Mouse (Mus musculus) adrenal gland (tissue): ENCODE results near the gene Psma2.

Source experiments
- intact Hi-C: fragments of 180-260 bp; cut with DNase I; formaldehyde crosslinking; loops from one replicate; pipeline ENCODE4 v1.15.1; 2025
- long read RNA-seq, 2 experiments: library from polyadenylated mRNA; unstranded; transcript quantifications; one replicate each; pipeline ENCODE4 v2.0.0; 2020; ENCODE audit warnings: borderline replicate concordance in 1 of 2; ENCODE audit not compliant: insufficient replicate concordance in 1 of 2

Psma2 gene
- long read RNA-seq, experiment 1, transcript Psma2-201 (8 exons, 2,911 nt) = major isoform, 301 of 315 reads
- long read RNA-seq, experiment 1, partial matches to known transcripts = 11 of 315 reads
- long read RNA-seq, experiment 1, other reads (novel, unspliced or antisense) = 3 of 315 reads
- long read RNA-seq, experiment 2, transcript Psma2-201 (8 exons, 2,911 nt) = major isoform, 282 of 299 reads
- long read RNA-seq, experiment 2, partial matches to known transcripts = 17 of 299 reads
- long read RNA-seq, experiment 2, other reads (novel, unspliced or antisense) = 0 of 299 reads

DNA sequence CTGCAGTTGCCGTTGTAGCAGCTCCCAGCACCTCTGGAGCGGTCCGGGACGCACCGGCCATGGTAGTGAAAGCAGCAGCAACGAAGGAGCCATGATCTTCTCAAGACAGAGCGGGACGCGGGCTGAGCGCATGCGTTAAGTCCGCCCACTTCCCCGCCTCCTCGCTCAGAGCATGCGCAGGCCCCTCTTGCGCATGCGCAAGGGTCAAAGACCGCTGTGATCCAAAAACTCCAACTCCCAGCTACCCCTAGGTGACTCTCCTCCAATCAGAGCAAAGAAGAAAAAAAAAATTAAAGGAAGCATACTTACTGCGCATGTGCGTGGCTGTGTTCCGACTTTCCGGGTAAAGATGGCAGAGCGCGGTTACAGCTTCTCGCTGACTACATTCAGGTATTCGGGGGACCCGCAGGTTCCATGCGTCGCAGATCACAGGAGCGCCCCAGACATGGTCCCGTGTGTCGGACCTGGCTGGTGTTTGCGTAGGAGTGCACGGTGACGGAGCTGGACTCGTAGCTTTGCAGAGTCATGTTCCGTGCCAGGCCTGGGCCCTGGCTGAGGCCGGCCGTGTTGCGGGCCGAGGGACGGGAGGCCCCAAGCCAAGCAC lies at the start of gene Psma2, which contains the start of gene Mrpl32:
TSS of gene Psma2 (plus strand) at position 315 of the 604 bp plus-strand sequence.
TSS of gene Mrpl32 (minus strand) at position 240 of the 604 bp plus-strand sequence.
- intact Hi-C loops = no loop called here

DNA sequence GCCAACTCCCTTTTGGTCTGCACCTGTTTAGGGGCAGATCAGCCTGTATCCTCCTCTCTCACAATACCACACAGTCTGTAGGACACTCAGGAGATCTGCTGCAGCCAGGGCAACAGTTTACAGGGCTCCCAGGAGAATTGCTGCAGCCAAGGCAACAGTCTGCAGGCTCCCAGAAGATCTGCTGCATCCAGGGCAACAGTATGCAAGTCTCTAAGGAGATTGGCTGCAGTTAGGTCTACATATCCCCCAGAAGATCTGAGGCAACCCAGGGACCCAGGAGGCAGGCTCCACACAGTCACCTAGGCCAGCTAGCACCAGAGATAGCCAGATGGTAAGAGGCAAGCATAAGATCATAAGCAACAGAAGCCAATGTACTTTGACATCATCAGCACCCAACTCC lies 38.9 kb upstream of the Psma2 start:
- intact Hi-C loops = no loop called here

DNA sequence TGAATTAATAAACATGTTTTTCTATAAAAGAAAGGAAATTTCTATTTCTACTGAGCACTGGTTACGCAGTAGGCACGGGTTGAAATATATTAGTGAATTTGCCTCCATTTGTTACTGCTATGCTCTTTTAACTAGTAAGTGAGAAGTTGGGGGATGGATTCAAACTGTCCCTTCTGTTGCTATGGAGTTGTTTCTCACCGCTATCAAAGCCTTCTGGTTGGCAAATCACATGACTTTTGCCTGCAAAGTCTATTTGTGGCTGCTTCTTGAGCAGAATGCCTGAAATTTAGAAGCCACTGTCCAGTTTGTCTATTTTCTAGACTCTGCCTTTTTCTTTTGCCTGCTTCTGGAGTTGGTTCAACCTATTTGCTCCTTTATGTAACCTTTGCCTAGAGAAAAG lies 32.6 kb upstream of the Psma2 start:
- intact Hi-C loops = no loop called here

DNA sequence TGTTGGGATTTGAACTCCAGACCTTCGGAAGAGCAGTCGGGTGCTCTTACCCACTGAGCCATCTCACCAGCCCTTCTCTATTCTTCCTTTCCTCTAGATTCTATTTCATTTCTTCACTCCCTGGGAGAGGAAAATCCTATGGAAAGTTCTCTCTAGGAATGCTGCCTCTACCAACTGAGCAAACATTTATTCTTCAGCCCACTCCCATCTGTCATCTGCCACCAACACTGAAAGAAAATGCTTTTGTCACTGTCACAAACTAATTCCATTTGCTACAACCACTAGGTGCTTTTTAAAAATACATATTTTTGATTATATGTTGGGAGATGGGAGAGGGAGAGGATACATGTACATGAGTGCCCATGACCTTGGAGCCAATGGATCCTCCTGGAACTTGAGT lies 10.3 kb upstream of the Psma2 start:
- intact Hi-C loops = loop anchor here (10.0 kb wide), 1 partner anchor 708 kb away; no protein-coding TSS in a partner anchor

DNA sequence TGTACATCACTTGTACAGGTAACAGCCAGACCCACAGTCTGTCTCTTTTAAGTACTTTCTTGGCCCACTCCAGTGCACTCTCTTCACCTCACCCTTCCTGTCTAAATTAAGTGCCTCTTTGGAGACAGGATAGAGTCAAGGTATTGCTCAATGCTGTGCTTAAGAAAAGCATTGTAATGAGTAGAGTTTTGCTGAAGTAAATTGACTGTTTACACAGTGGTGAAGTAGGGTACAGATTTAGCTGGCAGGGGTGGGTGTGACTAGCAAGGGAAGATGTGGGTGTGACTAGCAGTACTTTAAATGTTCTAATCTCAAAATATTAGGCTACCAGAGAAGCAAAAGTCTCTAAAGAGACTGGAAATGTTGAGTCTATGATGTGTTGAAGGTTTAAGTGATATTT lies 5.4 kb upstream of the Psma2 start:
- intact Hi-C loops = loop anchor here (10.0 kb wide), 1 partner anchor 713 kb away; no protein-coding TSS in a partner anchor

DNA sequence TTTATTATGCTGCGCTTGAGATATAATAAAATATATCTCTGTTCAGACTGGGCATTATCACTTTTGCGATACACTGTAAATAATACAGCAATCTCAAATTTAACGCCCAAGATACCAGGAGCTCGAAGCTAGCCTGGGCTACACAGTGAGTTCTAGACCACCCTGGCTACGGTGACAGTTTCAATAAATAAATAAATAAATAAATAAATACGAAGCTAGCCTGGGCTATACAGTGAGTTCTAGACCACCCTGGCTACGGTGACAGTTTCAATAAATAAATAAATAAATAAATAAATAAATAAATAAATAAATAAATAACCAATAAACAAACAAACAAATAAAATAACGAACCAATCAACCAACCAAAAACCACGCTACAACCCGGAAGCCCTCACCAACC lies 577 bp upstream of the Psma2 start:
- intact Hi-C loops = no loop called here

DNA sequence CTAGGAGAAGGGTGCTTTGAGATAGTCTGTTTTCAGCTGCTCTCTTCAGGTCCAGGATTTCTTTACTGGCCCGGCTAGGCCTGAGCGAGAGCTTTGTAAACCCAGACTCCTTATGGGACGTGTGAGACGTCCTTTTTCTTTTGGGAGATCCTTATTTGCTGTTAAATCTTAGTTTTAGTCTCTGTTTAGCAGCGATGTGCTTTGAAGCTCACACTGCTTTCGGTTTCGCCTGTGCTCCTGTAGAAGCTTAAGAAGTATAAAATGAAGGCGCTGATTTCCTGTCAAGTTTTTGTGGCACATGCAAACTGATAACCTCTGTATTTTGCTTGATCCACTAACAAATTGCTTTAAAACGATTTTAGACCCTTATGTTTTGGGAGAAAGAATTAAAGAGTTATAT lies 513 bp downstream of the Psma2 start:
- intact Hi-C loops = no loop called here

DNA sequence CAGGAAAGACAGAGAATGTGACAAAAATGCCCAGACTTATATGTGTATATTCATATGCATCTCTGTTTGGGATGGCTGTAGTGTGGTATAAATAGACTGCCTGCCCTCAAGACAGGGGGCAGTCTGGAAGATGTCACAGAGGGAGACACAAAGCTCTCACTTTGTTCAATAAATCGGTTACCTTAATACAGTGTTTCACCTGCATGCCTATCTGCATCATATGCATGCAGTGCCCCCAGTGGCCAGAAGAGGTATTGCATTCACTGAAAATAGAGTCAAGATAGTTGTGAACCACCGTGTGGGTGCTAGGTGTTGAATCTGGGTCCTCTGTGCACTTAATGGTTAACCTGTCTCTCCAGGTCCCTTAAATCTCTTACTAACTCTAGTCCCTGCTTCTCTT lies 5.7 kb downstream of the Psma2 start:
- intact Hi-C loops = no loop called here

DNA sequence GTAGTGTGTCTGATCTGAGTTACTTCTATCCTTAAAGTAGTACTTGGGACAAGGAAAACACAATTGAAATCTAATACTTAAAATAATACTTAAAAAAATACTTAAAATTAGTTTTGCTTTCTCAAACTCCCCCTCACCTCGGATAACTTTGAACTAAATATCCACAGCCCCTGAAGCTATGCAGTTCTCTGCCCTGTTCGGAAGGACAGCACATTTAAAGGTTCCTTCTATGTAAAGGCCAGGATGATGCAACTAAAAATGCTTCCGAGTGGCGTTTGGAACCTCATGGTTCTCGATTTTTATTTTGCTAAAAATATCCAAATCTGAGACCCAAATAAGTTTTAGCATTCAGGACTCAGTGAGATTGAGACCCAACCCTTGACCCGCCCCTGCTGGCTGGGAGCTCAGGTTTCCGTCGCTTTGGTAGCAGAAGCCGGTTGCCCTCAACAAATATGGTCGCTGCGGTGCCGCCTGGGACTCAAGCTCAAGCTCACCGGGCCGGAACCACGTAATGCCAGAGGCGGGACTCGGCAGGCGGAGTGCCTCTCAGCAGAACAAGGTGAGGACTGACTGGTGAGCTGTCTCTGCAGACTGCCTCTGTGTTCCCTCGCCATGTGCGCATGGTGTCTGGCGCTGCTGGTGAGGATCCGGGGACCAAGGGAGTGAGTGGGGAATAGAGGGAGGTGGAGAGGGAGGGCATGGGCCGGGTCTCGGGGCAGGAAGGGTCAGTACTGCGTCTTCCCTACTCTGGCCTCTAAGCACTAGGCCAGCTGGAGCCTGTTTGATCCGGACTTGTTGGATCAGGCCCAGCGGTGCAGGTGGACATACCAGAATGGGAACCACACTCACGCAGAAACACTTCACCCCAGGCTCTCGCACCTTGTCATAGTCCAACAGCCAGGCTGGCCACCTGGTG lies 16.9 kb downstream of the Psma2 start, which contains the start of gene AW209491:
TSS of gene AW209491 (plus strand) at position 429 of the 916 bp plus-strand sequence.
- intact Hi-C loops = loop anchor here (10.0 kb wide), 1 partner anchor 675 kb away; the partner anchor contains the start of gene B3galnt2

DNA sequence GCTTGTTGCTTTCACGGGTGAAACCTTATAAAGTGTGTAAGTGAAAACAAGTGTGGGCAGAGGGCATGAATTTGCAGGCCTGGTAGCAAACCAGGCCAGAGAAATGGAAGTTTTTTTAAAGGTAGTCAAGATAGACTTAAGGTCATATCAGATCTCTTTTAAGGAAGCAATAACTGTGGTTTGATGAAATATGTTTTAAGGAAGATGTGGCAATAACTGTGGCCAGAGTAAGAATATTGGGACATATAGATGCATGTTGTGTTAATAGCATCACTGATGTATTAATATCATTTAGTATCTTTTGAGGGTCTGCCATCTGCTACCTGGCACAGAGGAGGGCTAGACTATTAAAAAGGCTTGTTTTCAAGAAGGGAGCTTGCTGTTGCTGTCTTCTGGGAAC lies 27.0 kb downstream of the Psma2 start:
- intact Hi-C loops = loop anchor here (10.0 kb wide), 1 partner anchor 685 kb away; the partner anchor contains the start of gene B3galnt2

DNA sequence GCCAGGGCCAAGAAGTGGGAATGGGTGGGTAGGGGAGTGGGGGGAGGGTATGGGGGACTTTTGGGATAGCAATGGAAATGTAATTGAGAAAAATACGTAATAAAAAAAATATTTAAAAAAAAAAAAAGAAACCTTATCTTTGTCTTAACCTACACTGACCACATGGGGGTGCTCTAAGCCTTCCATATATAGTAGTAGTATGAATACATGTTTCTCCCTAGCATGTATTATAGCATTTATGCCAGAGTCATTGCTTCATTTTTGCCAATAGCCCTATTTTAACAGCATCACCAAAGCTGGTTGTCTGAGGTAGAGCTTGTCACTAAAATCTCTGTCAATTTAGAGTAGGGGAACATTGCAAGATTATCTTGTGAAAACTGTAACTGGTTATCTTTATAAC lies 36.3 kb downstream of the Psma2 start:
- intact Hi-C loops = loop anchor here (5.0 kb wide), 1 partner anchor 1108 kb away; no protein-coding TSS in a partner anchor

DNA sequence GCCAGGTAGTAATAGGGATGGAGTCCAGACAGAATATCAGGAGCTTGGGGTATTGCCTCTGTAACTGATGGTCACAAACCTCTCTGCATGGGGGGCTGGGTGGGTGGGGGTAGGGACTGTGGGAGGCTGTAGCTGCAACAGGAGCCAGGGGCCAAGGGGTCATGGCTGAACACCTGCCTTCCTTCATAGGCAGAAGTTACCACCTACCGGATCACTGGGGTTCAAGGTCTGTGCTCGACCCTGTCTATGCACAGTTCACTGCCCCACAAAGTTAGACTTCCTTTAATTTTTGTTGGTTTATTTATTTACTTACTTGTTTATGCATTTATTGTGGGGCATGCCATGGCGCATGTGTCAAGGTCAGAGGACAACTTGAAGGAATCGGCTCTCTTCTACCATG lies 54.1 kb downstream of the Psma2 start:
- intact Hi-C loops = no loop called here

DNA sequence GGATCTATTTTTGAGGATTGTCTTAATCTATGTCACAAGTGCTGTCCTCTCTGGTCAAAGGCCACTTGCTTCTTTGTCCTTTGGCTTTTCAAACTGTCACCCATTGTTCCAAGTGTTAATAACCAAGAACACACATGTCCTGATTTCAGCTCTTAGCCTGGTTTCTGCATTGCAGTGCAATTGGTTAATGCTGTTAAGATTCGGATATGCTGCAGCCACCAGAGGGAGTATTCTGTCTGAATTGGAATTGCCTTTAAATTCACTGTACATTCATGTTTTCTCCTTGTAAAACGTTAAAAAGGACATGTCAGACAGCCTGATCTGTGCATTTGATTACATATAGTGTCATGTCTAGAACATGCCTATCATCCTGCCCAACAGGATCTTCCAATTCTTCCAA lies 57.3 kb downstream of the Psma2 start:
- intact Hi-C loops = no loop called here

DNA sequence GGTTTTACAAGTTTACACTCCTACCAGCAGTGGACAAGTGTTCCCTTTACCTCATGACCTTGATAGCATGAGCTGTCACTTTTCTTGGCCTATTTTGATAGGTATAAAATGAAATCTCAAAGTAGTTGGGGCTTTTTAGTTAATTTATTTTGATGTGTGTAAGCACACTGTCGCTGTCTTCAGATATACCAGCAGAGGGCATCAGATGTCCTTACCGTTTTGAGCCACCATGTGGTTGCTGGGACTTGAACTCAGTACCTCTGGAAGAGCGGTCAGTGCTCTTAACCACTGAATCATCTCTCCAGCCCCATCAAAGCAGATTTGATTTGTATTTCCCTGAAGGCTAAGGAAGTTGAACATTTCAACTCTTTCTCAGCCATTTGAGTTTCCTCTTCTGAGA lies 75.9 kb downstream of the Psma2 start:
- intact Hi-C loops = no loop called here

DNA sequence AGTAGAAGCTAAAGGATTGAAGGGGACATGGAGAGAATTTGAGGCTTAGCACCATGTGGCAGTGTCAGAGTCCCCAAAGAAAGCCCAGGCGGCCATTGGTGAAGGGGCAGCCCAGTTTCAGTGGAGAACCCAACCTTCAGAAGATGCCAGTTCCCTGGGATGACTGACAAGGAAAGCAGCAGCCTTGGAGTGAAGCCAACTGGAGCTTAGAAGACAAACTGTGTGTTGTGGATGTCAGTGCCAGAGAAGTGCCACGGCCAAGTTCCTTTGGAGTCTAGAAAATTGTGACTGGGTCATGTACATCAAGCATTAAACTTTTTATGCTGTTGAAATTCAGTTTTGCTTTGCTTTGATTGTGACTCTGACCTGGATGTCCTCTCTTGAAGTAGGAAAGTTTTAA lies 103.8 kb downstream of the Psma2 start:
- intact Hi-C loops = no loop called here

DNA sequence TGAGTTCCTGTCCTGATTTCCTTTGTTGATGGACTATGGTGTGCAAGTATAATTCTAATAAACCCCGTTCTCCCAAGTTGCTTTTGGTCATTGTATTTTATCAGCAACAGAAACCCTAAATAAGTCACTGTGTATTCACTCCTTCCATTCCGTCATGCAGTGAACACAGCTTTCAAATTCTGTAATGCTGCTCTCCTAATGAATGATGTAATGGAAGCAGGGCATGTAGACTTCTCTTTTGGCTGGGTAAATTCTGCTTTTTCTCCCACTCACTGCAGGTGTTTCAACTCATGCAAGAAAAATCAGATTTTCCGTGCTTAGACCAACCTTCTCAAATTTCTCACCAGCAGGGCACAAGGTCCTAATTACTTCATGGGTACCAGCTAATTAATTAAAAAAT lies 104.7 kb downstream of the Psma2 start:
- intact Hi-C loops = no loop called here
